Mouse (Mus musculus): ENCODE measurements at regions not wholly inside any gene's neighbourhood (a gene's known extent, or its start where the extent isn't known, plus 50 kb on each side); places are given as distances from the start of the nearest gene placed in this dataset.
"Not testable (repeated sequence)": the region's sequence is repeated elsewhere in the genome, so short reads cannot be mapped to it uniquely, and the experiment has no call there.

DNA sequence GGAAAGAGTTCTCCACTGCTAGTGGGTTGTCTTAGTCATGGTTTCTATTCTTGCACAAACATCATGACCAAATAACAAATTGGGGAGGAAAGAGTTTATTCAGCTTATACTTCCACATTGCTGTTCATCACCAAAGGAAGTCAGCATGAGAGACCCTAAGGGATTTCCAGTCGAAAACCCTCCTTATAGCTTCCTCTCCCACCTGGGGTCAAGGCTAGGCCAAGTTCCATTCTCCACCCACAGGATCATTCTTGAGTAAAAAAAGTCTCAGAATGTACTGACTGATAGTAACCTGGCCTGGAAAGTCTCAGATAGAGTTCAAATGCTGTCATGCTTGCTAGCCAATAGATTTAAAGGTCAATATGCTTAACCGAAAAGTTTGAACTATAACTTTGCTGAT is 76.5 kb downstream of the Fam161a start:
- not testable (repeated sequence) for TF ChIP-seq CTCF (IDR thresholded peaks at IDR 0.05; ENCODE audit: borderline replicate concordance, insufficient read depth, low read depth, low read length); POLR2A (IDR thresholded peaks at IDR 0.05; ENCODE audit: borderline replicate concordance, insufficient read depth, low read length)

All from cerebellum, adult 2 months (tissue).